Mouse (Mus musculus) midbrain, embryonic 12.5 days (tissue): ENCODE measurements around the gene Ciart. TPM values are rescaled to one million over a fixed set of nuclear protein-coding genes. Genes with fewer than 3 reads are reported as not detected.
"Not testable (repeated sequence)": the region's sequence is repeated elsewhere in the genome, so short reads cannot be mapped to it uniquely, and the experiment has no call there.

Experiments
- ATAC-seq: fragments of 200-750 bp; cut with Nextera tagmentation; 2 replicates; pipeline ENCODE4 v1.8.0; 2017; ENCODE audit warnings: low read depth, moderate TSS enrichment, moderate library complexity; ENCODE audit not compliant: low FRiP score
- H3K27ac ChIP-seq: fragments of 300-500 bp; sonication (generic); replicated peaks from 2 replicates; pipeline ENCODE4 v1.5.1; 2016; ENCODE audit warnings: mild to moderate bottlenecking
- H3K27me3 ChIP-seq: fragments of 300-500 bp; sonication (generic); 2 replicates; pipeline ENCODE4 v1.6.1; 2016; ENCODE audit warnings: mild to moderate bottlenecking
- H3K36me3 ChIP-seq: fragments of 300-500 bp; sonication (generic); 2 replicates; pipeline ENCODE4 v1.6.1; 2016
- H3K4me1 ChIP-seq: fragments of 300-500 bp; sonication (generic); 2 replicates; pipeline ENCODE4 v1.6.1; 2016
- H3K4me2 ChIP-seq: fragments of 300-500 bp; sonication (generic); replicated peaks from 2 replicates; pipeline ENCODE4 v1.6.1; 2016; ENCODE audit warnings: mild to moderate bottlenecking, moderate library complexity
- H3K4me3 ChIP-seq: fragments of 300-500 bp; sonication (generic); 2 replicates; pipeline ENCODE4 v1.5.1; 2016; ENCODE audit warnings: mild to moderate bottlenecking
- H3K9ac ChIP-seq: fragments of 300-500 bp; sonication (generic); replicated peaks from 2 replicates; pipeline ENCODE4 v1.6.1; 2016; ENCODE audit warnings: mild to moderate bottlenecking, moderate library complexity
- H3K9me3 ChIP-seq: fragments of 300-500 bp; sonication (generic); 2 replicates; pipeline ENCODE4 v1.6.1; 2016; ENCODE audit warnings: mild to moderate bottlenecking
- WGBS: fragments of 180-500 bp; shearing (Covaris S2); methylation state at CpG from one replicate; pipeline ENCODE4 v1.1.7; 2016; 5-methylcytosine and 5-hydroxymethylcytosine counted together
- polyA plus RNA-seq: library from polyadenylated mRNA; unstranded; fragments of >200 nt; fragmentation: Nextera tagmentation; extraction: Ambion mirVana; gene quantifications from 2 replicates; pipeline ENCODE4 v1.2.1, GENCODE M21; 2016

Ciart gene
- polyA plus RNA-seq, 1 experiment from 2014 or later: 3.9 TPM

DNA sequence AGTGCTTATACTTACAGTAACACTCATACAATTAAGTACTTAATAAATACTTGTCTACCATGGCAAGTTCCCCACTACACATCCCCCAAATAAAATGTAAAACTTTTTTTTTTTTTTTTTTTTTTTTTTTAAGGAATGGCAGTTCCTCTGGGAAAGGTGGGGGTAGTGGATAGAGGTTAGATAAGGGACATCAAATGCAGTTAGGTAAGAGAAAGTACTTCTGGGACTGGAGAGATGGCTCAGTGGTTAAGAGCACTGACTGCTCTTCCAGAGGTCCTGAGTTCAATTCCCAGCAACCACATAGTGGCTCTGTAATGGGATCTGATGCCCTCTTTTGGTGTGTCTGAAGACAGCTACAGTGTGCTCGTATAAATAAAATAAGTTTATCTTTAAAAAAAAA, 25.0 kb downstream of the Ciart start:
- H3K9ac ChIP-seq, H3K4me1 ChIP-seq, H3K4me2 ChIP-seq, H3K4me3 ChIP-seq, ATAC-seq, H3K27me3 ChIP-seq, H3K9me3 ChIP-seq, H3K27ac ChIP-seq: not testable (repeated sequence)
- 81% methylated on average over 1 of the region's 1 CpGs for WGBS
- peaks cover 18% of the 10 kb centered on the region for H3K36me3 ChIP-seq

DNA sequence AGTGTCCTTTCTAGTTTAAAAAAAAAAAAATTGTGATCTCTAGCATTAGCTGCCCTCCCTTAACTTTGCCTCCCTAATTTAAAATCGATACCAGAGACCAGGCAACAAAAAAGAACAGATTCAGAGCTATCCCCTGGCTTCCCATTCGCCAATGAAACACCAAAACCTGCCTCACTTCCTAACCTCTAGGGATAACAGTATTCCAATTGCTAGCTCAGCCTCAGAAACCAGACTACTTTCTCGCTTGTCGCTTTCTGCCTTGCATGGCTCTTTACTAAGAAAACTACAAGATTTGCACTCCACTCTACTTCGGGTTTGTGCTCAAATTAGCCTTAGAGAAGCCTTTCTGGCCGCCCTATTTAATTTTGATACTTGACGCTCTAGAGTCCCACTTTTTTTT, 25.9 kb downstream of the Ciart start:
- Histone ChIP-seq H3K4me3 (peak overlapping the region; percentile 89), H3K9me3 (no peaks in the 10 kb centered on the region), H3K9ac (peak overlapping the region; percentile 92), H3K36me3 (peaks cover 21% of the 10 kb centered on the region), H3K27me3 (no peaks in the 10 kb centered on the region), H3K4me2 (peak overlapping the region; percentile 84), H3K27ac (peak overlapping the region; percentile 63), H3K4me1 (peaks cover 9% of the 10 kb centered on the region)
- ATAC-seq: peak; percentile 23; the same call in 1 of the 2 replicates
- 24% methylated on average over 7 of the region's 7 CpGs for WGBS

DNA sequence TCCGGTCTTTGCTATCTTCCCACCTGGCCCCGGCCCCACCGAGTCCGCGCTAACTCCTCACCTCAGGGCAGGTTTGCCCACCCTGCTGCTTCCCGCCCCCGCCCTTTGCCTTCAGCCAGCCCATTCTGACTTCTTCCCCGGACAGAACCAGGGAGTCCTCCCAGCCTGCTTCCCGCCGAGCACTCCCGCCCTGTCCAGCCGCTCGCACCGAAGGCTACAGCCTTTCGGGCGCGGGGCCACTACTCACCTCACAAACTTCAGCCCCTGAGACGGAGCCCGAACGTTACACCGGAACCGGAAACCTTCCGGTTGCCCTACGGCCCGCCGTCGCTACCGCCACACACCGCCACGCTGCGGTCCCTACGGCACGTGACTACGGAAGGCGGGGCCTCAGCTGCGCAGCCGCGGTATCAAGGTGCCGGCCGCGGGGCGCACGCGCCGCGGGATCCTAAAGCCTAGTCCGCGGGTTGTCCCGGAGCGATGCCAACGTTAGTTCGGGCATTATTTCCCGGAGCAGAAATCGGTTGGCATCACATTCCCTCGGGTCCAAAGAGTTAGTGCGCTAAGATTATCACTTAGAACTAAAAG, 26.5 kb downstream of the Ciart start, which contains the start of gene Prpf3:
Prpf3 (minus strand) TSS at position 384 of the 588 bp plus-strand sequence.
- H3K27ac ChIP-seq: peak within 1 kb of the TSS; percentile 63
- peak within 1 kb of the TSS; percentile 92 for H3K9ac ChIP-seq
- H3K4me3 ChIP-seq: peak within 1 kb of the TSS; percentile 89
- peaks cover 27% of the 10 kb centered on the region for H3K36me3 ChIP-seq
- H3K27me3 ChIP-seq: no peaks in the 10 kb centered on the region
- ATAC-seq: peak; percentile 97
- WGBS: under 1% methylated on average over 56 of the region's 56 CpGs
- no peaks in the 10 kb centered on the region for H3K9me3 ChIP-seq
- H3K4me1 ChIP-seq: peaks cover 9% of the 10 kb centered on the region
- H3K4me2 ChIP-seq: peak within 1 kb of the TSS; percentile 84

DNA sequence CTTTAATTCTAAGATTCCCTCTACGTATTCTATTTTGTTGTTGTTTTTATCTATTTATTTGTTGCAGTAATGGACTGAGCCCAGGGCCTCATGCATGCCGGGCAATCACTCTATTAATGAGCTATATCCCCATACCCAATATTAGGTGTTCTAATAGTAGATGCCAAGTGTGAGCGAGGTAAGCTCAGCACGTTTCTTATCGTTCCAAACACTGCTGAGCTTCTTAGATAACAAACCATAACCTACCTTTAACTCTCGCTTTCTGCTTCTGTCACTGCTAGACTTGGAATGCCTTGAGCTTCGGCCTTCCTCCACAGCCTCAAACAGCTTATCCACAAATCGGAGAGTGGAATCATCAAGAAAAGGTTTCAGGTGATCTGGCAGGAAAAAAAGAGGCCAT, 30.7 kb downstream of the Ciart start:
- WGBS: 93% methylated on average over 8 of the region's 8 CpGs
- peaks cover 68% of the 10 kb centered on the region for H3K36me3 ChIP-seq

DNA sequence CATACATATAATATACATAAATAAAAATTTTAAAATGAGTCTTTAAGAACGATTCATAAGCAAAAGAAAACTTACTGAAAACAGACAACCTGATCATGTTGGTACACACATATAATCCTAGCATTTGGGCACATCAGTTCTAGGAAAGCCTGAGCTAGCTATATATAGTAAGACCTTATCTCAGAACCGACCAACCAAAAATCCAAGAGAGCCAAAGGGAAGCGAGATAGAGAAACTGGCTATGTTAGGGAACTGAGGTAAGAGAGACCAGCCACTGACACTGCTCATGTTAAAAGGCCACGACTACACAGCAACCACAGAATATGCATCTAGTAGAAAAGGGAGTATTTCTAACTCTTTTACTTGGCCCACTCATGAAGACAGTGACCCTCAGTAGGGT, 31.4 kb downstream of the Ciart start:
- Histone ChIP-seq H3K9ac (no peak overlapping the region), H3K4me2 (no peak overlapping the region), H3K9me3 (no peaks in the 10 kb centered on the region), H3K27ac (no peak overlapping the region), H3K4me1 (peaks cover 7% of the 10 kb centered on the region), H3K4me3 (no peak overlapping the region), H3K36me3 (peaks cover 75% of the 10 kb centered on the region), H3K27me3 (no peaks in the 10 kb centered on the region)
- WGBS: 85% methylated on average over 4 of the region's 4 CpGs
- ATAC-seq: no peak

More for the DNA sequence above, 30.7 kb downstream of the Ciart start:
- Histone ChIP-seq H3K9ac (no peak overlapping the region), H3K4me3 (no peak overlapping the region), H3K27ac (no peak overlapping the region), H3K4me1 (peaks cover 9% of the 10 kb centered on the region), H3K4me2 (no peak overlapping the region), H3K9me3 (no peaks in the 10 kb centered on the region), H3K27me3 (no peaks in the 10 kb centered on the region)
- ATAC-seq: no peak

DNA sequence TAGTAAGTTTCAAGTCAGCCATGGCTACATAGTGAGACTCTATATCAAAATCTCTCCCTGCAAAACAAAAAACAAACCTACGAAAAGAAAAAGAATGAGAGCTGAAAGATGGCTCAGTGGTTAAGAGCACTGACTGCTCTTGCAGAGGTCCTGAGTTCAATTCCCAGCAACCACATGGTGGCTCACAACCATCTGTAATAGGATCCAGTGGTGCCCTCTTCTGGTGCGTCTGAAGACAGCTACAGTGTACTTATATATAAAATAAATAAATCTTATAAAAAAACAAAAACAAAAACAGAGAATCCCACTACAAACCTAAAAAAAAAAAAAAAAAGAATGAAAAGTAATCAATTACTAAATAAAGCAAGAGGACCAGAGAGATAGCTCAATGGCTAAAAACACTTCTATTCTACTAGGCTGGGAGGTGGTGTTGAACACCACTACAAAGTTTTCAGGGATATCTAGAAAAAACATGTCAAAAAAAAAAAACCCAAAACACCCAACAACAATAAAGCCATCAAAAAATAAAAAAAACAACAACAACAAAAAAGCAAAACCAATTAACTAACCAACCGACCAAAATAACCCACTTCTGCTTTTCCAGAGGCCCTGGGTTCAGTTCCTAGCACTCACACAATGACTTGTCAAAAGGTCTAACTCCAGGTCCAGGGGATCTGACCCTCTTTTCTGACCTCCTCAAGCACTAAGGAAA, 39.4 kb downstream of the Ciart start:
- no peaks in the 10 kb centered on the region for H3K4me1 ChIP-seq
- H3K27ac ChIP-seq: no peak overlapping the region
- H3K9ac ChIP-seq: no peak overlapping the region
- WGBS: 84% methylated on average over 3 of the region's 3 CpGs
- no peaks in the 10 kb centered on the region for H3K27me3 ChIP-seq
- H3K4me3 ChIP-seq: no peak overlapping the region
- ATAC-seq: no peak
- peaks cover 91% of the 10 kb centered on the region for H3K36me3 ChIP-seq
- H3K4me2 ChIP-seq: no peak overlapping the region
- H3K9me3 ChIP-seq: no peaks in the 10 kb centered on the region

DNA sequence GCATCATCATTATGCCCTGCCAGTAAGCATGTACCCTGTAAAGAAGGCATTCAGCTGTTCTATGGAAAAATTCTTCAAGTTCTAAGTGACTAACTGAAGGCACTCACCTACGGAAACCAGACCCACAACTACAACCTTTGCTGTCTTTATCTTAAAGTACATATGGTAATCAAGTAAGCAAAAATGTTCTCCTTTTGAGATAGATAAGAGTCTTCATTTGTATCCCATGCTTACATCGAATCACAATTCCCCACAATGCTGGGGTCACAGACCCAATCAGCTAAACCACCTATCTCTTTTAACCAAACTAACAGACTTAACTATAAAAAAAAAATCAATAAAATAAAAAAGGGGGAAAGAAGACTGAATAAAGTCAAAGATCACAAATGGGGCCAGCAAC, 42.8 kb downstream of the Ciart start:
- H3K27me3 ChIP-seq: no peaks in the 10 kb centered on the region
- no peaks in the 10 kb centered on the region for H3K4me1 ChIP-seq
- H3K9me3 ChIP-seq: no peaks in the 10 kb centered on the region
- no peak overlapping the region for H3K4me3 ChIP-seq
- no peak for ATAC-seq
- H3K27ac ChIP-seq: no peak overlapping the region
- no peak overlapping the region for H3K4me2 ChIP-seq
- H3K9ac ChIP-seq: no peak overlapping the region
- 96% methylated on average over 2 of the region's 2 CpGs for WGBS
- H3K36me3 ChIP-seq: peaks cover 88% of the 10 kb centered on the region

DNA sequence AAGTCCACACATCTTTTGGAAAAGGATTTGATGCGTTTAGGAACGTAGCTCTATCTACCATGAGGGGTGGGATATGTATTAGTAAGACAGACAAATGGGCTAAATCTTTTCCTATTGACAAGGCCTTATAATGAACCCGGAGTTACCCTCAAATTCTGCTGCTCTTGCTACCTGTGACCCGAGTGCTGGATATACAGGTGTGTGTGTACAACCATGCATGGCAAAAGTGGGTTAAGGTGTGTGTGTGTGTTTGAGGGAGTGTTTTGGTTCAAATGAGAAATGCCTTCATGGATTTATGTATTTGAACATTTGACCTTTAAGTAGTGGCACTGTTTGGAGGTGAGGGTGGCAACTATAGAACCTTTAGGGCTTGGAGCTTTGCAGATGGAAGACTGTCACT, 53.0 kb downstream of the Ciart start:
- peaks cover 62% of the 10 kb centered on the region for H3K36me3 ChIP-seq
- ATAC-seq: no peak
- WGBS: 94% methylated on average over 4 of the region's 4 CpGs

More for the DNA sequence above, 53.0 kb downstream of the Ciart start:
- no peak overlapping the region for H3K27ac ChIP-seq
- no peaks in the 10 kb centered on the region for H3K4me1 ChIP-seq
- no peak overlapping the region for H3K4me3 ChIP-seq
- H3K9me3 ChIP-seq: no peaks in the 10 kb centered on the region
- H3K4me2 ChIP-seq: no peak overlapping the region
- H3K9ac ChIP-seq: no peak overlapping the region
- no peaks in the 10 kb centered on the region for H3K27me3 ChIP-seq

Other genes with a start within 250 kb of the Ciart start
- gene Mcl1, start 223.5 kb downstream of the Ciart start, polyA plus RNA-seq: 74.3 and 88.9 TPM in 2 replicates
- 1.3 and 1.5 TPM in 2 replicates for gene Adamtsl4, start 194.3 kb downstream of the Ciart start, polyA plus RNA-seq
- gene Ecm1, start 142.7 kb downstream of the Ciart start, polyA plus RNA-seq: 12.8 and 14.2 TPM in 2 replicates
- gene Tars2, start 122.0 kb downstream of the Ciart start, polyA plus RNA-seq: 50.5 and 52.3 TPM in 2 replicates
- gene Rprd2, start 63.4 kb downstream of the Ciart start, polyA plus RNA-seq: 29.2 and 29.4 TPM in 2 replicates
- gene Prpf3, start 26.4 kb downstream of the Ciart start, polyA plus RNA-seq: 55.8 and 61.1 TPM in 2 replicates
- 341 and 343 TPM in 2 replicates for gene Mrps21, start 10.7 kb downstream of the Ciart start, polyA plus RNA-seq
- 10.2 and 12.4 TPM in 2 replicates for gene BC028528, start 9.8 kb upstream of the Ciart start, polyA plus RNA-seq
- 29.7 and 33.8 TPM in 2 replicates for gene Aph1a, start 11.7 kb upstream of the Ciart start, polyA plus RNA-seq
- 19.2 and 19.5 TPM in 2 replicates for gene Car14, start 22.4 kb upstream of the Ciart start, polyA plus RNA-seq
- gene Anp32e, start 47.0 kb upstream of the Ciart start, polyA plus RNA-seq: 328 and 374 TPM in 2 replicates
- 80.1 and 82.5 TPM in 2 replicates for gene Plekho1, start 113.8 kb upstream of the Ciart start, polyA plus RNA-seq
- gene Vps45, start 176.2 kb upstream of the Ciart start, polyA plus RNA-seq: 39.7 and 51.2 TPM in 2 replicates
- gene Otud7b, start 222.3 kb upstream of the Ciart start, polyA plus RNA-seq: 16.2 and 19.1 TPM in 2 replicates